Mouse (Mus musculus): ENCODE data around the gene Klf2.

The Klf2 gene

DNA sequence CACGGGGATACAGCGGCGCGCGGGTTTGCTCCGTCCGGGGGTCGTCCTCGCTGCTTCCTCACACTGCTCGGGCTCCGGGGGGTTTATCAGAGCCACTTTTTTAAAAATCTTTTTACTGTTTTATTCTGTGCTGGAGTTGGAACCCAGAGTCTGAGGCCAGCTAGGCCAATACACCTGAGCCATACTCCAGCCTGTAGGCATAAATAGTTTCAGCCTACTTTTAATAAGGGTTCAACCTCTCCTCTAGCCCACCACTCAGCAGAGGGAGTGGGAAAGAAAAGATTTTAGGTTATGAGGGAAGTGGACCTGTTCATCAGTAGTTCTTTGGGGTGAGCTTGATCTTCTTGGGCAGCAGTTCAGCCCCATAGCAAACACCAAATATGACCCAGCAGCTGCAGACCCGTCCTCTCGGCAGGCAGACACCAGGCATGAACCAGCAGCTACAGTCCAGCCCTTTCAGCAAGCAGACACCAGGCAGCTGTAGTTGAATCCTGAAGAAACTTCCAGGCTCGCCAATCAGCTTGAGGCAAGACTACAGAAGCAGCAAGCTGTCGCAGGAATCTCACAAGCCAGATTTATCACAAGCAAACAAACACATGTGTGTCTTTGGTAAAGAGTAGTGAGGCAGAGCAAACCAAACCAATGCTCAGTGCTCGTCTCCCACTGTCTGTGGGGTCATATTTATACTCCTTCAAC, 13.5 kb upstream of the Klf2 start, which contains the start of gene Gm10282:
Gm10282 (minus strand) TSS at position 51 of the 696 bp plus-strand sequence.
- in situ Hi-C loops (cut with MboI, MseI) = no loop called here

DNA sequence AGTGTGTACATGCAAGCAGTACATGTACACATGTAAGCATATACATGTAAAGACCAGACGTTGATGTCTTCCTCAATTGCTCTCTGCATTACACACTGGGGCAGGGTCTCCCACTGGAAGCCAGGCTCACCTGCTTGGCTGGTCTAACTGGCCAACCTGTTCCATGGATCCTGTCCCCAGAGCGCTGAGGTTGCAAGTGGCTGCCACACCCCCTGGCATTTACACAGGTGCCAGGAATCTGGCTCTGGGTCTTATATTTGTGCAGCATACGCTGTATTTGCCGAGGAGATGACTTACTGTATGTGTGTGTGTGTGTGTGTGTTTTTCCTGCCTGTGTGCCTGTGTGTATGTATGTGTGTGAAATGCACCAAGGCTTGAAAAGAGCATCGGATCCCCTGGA, 11.9 kb upstream of the Klf2 start:
- in situ Hi-C loops (cut with MboI, MseI) = no loop called here

DNA sequence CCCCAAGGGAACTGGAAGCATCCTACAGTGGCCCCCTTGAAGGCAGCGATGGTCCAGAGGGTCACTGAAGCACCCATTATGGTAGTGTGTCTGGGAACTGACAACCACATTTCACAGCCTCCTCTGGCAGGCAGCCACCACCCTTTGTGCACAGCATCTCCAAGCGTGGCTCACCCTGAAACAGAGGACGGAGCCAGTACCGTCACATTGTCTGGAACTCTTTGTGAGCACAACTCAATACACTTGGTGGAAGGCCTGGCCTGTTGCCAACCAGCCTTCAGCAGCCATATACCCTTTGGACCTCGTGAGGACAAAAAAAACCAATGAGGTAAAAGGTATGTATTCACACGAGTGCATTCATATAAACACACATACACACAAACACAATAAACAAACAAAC, 10.6 kb upstream of the Klf2 start:
- in situ Hi-C loops (cut with MboI, MseI) = no loop called here

DNA sequence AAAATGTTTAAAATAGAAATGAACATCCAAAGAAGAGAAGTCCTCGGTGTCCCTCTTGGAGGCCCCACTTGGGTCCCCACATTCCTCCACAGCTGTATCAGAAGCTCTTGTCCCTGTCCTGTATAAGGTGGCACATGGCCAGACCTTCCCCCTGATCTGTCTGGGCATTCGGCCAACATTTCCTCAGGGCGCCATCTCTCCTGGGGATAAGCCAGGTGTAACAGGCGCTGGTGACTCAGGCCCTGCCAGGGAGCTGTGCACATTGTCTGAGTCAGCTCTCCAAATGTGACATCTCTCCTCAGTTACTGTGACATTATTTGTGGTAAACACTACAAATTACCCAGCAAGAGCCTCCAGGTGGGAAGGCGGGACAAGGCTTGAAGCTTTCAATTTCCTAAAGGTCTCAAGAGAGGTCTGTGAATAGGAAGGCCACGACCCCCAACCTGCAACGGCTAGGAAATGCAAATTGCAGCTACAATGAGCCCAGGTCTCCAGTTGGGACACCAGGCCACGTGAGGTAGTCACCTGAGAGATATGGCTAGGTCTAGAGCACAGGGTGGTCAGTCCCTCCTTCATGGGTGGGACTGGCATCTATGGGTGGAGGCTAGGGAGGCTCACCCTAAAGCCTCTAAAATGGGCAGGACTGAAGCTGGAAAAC, 7.9 kb upstream of the Klf2 start:
- in situ Hi-C loops (cut with MboI, MseI) = no loop called here

DNA sequence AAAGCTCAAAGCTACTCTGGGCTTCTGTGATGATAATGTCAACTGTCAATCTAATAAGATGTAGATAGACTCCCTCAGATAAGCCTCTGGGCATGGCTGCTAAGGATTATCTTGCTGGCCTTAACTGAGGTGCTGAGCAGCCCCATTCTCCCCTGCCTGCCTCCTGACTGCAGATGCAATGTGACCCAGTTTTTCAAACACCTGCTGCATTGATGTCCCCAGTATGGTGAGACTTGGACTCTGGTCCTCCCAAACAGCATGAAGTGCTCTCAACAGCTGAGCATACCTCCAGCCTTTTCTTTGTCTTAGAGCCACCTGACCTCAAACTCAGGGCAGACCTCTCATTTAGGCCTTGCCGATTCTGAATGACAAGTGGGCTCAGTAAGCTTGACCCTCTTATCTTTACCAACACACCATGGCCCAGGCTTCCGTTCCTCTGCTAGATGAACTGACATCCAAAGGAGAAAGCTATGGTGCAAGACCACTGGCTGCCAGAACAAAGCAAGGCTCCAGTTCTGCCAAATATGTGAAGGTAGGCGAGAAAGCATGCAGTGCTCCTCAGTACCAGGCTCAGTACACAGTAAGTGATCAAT, 5.8 kb upstream of the Klf2 start:
- in situ Hi-C loops (cut with MboI, MseI) = no loop called here

DNA sequence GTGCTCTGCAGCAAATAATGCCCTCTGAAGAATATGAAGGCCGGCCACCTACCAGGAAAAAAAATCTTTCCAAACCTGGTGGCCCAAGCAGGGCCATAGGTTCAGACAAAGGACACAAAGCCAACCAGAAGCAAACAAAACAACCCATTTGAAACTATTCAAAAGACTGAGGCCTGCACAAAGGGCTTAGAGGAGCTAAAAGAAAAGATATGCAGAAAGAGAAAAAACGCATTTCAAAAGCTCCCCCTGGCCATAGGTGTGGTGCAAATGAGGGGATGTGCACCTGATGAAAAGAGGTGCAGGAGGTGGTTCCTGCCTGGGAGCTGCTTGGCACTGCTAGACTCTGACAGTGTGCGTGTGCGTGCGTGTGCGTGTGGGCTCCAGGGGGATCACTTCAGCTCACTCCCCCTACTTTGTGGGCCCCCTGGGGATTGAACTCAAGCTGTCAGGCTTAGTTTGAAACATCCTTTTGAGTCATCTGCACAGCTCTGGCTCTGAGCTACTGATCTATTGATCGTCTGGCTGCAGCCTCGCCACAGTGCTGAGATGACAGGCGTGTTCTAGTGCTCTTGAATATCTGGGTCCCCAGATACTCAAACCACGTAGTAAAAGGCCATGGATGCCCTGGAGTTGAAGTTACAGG, 2.7 kb upstream of the Klf2 start:
- in situ Hi-C loops (cut with MboI, MseI) = no loop called here

DNA sequence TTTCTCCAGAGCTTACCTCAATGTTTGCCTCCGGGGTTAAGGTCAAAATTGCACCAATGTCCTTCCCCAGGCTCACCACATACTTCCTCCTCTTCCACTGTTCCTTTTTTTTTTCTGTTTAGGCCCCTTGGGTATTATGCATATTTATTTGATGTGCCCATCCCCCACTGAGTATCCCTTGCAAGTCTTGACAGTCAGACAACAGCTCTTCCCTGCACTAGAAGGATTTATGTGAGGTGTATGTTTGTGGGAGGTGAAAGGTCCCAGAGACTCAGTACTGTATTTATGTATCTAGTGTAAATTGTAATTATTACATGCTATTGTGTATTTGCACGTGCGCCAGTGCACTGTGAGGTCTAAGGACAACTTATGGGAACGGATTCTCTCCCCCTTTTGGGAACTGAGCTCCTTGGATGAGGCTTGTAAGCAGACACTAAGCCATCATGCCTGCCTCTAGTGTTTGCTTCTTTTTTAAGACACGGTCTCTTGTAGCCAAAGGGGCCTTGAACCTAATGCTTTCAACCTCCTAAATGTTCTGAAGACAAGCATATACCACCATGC, 1.0 kb upstream of the Klf2 start:
- in situ Hi-C loops (cut with MboI, MseI) = no loop called here

DNA sequence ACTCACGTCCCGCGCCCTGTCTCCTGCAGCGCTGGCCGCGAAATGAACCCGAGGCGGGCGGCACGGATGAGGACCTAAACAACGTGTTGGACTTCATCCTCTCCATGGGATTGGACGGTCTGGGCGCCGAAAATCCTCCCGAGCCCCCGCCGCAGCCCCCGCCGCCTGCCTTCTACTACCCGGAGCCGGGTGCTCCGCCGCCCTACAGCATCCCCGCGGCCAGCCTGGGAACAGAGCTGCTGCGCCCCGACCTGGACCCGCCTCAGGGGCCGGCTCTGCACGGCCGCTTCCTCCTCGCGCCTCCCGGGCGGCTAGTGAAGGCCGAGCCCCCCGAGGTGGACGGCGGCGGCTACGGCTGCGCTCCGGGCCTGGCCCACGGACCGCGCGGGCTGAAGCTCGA, 564 bp downstream of the Klf2 start:
- in situ Hi-C loops (cut with MboI, MseI) = no loop called here

DNA sequence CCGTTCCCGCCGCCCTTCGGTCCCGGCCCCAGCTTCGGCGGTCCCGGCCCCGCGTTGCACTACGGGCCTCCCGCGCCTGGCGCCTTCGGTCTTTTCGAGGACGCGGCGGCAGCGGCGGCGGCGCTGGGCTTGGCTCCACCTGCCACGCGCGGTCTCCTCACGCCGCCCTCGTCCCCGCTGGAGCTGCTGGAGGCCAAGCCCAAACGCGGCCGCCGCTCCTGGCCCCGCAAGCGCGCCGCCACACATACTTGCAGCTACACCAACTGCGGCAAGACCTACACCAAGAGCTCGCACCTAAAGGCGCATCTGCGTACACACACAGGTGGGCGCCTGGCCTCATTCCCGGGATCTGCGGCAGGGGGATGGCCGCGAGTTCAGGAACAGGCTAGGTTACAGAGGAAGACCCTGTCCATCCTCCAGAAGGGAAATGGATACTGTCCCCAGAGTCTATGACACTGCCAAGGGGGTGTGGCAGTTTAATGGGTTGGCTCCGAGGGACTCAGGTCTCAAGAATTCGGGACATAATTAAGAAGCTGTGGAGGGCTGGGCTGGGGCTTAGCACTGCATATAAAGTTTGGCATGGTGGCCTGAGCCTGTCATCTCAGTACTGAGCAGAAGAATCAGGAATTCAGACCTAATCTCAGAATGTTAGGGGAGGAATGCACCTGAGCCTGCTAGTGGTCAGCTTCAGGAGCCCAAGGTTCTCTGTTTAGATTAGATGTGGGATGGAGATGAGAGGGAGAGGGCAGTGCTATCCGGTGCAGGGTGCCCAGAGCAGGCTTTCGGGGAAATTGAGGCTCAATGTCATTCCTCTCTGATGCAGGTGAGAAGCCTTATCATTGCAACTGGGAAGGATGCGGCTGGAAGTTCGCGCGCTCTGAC, 1.3 kb downstream of the Klf2 start:
- in situ Hi-C loops (cut with MboI, MseI) = no loop called here

DNA sequence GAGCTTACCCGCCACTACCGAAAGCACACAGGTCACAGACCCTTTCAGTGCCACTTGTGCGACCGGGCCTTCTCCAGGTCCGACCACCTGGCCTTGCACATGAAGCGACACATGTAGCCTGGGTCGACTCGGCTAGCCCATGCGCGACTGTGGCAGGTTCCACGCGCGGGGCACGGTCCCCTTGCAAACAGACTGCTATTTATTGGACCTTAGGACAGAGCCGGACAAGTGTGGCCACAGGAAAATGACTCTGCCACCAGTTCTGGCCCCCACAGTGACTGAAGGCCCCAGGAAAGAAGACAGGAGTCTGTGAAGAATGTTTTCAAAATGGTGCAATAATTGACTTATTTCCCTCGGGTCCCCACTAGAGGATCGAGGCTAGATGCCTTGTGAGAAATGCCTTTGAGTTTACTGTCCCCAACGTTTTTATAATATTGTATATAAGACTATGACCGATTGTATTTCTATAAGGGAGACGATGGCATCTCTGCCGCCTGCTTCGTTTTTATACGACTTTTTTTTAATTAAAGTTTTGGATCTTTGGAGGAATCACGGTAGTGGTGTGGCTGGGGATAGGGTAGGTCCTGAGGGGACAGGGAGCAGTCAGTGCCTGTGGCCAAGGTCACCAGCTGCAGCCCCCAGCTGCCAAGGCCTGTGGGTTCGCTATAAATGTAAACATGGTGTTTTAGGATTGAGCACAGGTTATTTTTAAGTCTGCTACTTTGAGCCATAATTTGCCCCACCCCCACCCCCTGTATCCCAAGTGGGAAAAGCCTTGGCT, 2.2 kb downstream of the Klf2 start:
- in situ Hi-C loops (cut with MboI, MseI) = no loop called here

DNA sequence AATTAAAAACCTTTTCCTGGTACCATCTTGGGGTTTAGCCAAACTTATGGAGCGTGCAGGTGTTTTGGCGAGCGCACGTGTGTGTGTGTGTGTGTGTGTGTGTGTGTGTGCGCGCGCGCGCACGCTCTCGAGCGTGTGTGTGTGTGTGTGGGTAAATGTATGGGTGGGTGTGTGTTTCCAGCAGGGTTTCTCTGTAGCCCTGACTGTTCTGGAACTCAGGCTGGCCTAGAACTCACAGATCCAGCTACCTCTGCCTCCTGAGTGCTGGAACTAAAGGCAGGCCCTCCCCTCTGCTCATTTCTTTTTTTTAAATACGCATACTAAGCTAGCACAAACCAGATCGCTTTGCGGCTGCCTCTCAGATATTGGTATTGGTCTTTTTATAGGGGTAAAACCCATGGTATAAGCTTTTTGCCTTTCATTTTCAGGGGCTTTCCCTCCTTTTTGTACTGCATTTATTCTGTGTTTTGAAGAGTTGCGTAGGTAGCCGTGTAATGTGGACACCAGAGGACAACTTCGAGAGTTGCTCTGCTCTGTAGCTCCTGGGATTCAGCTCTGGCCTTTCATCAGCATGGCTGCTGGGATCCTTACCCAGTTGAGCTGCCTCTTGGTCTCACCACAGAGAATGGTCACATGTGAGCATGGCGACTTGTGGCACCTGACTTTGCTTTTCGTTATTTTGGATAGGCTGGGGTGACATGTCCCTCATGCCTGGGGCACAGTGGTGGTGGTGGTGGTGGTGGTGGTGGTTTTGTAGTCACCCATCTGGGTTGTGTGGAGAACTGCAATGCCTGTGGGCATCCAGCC, 3.0 kb downstream of the Klf2 start:
- in situ Hi-C loops (cut with MboI, MseI) = no loop called here

DNA sequence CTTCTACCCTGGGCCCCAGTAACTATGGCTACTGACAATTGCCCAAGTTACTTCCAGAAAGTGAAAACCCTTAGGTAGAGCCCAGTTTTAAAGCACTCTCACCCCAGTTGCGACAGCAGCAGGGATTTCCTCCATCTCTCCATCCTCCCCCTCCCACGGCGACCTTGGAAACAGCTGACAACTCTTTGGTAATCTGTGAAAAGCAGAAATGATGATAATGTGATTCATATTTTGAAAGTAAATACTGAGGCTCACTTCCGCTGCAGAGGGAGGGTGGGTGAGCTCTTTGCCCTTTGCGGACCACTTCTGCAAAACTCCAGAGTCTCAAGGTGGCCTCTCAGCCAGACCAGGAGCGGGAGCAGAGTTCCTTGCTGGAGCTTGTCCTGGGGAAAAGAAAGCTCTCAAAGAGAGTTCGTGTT, 3.6 kb downstream of the Klf2 start:
- in situ Hi-C loops (cut with MboI, MseI) = no loop called here

DNA sequence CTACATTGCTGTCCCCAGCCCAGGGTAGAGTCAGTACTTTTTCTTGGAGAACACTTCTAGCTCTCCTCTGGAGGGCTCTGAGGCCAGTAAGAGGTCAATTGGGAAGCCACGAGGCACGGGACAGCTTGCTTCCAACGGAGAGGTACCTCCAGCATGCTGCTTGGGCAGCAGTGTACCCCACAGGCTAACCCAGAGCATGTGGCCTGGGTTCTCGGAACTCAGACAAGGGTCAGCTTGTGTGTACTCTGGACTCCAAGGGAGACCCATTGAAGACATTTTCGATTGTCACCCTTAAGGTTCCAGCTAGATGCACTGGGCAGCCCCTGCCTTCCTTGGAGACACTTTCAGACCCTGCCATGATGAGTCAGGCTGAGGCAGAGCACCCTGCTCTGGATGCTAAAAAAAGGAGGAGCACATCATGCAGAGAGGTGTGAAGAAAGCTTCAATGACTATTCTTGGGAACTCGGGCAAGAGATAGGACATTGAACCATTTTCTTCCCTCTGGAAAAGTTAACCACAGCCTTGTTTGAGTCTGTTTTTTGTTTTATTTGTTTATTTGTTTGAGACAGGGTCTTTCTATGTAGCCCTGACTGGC, 4.4 kb downstream of the Klf2 start:
- in situ Hi-C loops (cut with MboI, MseI) = no loop called here

DNA sequence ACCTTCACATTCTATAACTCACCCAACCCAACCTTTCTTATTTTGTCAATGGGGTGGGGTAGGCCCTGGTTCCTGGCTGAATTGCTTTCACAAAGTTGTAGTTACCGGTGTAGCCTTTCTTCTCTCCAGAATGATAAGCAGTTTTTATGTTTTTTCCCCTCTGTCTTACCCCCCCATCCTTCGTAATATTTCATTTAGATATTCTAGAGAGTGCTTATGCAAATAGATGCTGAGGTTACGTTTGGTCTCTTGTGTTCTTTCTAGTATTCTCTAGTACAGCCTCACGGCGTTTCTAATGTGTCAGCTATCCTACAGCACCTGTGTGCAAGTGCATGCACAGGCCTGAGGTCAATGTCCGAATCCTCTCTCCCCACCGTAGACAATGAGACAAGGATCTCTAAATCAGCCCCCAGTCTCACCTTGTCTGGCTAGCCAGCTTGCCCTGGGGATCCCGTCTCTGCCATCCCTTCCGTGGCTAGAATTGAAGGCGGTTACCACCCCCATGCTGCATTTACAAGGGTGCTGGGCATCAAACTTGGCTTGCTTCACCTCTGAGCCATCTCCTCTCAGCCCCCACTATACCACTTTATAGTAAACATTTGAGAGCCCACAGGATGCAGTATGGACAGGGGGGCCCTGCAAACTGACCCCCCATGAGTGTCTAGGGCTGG, 5.3 kb downstream of the Klf2 start:
- in situ Hi-C loops (cut with MboI, MseI) = no loop called here

DNA sequence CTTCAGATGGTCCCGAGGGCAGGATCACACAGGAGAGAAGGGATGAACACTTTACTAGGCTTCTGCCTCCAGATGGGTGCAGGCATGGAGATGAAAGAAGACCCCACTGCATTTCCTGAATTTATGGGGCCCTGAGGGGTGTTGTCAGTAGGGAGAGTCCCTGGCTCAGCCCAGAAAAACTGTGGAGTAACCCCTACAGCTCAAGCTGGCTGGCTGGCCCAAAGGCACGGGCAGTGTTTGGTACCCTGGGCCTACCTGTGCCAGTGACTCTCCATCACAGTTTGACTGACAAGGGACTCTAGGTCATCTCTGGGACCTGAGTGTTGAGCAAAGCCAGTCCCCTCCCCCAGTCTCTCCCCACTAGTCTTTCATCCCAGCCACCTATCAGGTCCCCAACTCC, 5.9 kb downstream of the Klf2 start:
- in situ Hi-C loops (cut with MboI, MseI) = no loop called here

DNA sequence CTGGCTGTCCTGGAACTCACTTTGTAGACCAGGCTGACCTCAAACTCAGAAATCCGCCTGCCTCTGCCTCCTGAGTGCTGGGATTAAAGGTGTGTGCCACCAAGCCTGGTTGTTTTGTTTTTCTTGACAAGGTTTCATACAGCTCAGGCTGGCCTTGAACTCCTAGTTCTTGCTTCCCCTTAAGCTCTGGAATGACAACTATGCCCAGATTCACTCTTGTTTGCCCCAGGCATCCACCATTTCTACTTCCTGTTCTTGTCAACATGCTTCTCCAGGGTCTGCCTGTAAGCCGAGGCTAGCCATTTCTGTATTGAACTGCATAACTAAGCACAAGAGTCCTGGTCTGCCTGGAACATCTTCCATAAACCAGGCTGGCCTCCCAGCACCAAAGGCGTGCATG, 10.3 kb downstream of the Klf2 start:
- in situ Hi-C loops (cut with MboI, MseI) = no loop called here

DNA sequence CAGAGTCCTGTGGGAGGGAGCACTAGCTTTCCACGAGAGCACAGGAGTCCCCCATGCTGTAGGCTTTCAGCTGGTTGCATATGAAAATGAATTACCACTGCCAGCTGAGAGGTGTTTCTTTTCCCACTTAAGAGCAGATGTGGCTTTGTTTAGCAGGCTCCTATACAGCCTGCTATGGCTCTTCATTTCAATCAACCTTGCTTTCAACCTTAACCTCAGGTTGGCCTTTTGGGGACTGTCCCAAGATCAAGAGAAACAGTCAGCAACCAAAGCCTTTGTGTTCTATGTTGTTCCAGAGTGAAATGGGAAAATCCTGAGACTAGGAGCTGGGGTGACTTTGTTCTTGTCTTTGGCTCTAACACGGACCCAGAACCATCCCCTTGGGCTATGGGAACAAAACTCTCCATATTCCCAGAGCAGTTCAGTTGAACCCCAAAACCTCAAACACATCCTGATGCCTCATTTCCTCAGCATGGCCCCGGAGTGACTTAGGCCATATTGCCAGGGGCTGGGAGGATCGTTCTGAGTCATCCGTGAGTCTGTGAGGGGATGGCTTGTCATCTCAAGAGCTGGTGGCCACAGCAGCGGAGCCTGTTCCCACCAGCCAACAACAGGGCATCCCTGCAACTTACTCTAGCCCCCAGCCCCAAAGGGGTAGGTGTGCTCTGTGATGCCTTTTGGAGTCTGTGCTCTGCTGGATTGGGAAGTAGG, 12.1 kb downstream of the Klf2 start:
- in situ Hi-C loops (cut with MboI, MseI) = no loop called here

DNA sequence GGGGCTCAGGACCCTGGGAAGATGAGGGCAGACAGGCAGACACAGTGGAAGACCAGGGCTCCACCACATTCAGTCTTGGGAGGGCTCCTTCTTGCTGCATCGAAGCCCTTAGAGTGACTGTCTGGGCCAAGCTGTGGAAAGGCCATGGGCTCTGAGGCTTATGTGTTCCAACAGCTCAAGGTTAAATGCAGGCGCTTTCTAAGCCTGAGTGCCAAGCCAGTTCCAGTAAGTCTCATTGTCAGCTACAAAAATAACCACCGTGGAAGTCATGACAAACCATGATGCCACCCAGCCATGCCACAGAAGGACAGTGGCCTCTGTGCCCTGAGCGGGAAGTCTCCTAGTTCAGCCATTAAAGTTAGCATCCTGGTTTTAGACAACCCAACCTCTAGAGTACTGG, 12.8 kb downstream of the Klf2 start:
- in situ Hi-C loops (cut with MboI, MseI) = no loop called here

All from T-helper 2 cell (primary cell).